Mouse (Mus musculus) adrenal gland, adult 18-20 months (tissue): Measurements from ENCODE around the gene Zfp786. TPM values are rescaled to one million over a fixed set of nuclear protein-coding genes. Genes with fewer than 3 reads are reported as not detected.
"Not testable (repeated sequence)": the region's sequence is repeated elsewhere in the genome, so short reads cannot be mapped to it uniquely, and the experiment has no call there.

Experiments
- DNase-seq, 2 experiments: peaks; one replicate each; pipeline ENCODE4 v3.0.0; 2021 to 2022; ENCODE audit warnings: low spot score in 2 of 2
- long read RNA-seq, 2 experiments: library from polyadenylated mRNA; stranded (forward); transcript quantifications; one replicate each; pipeline ENCODE4 v2.0.0; 2021
- total RNA-seq, 2 experiments: library from RNA; stranded (reverse); gene quantifications; 1 replicate in 1 of 2; 2 replicates in 1 of 2; pipeline ENCODE4 v1.2.3; 2021

Gene Zfp786
- total RNA-seq: 1 to 10 TPM in 1 of 2 experiments, under 1 TPM in 1; 0.77 to 1.7 TPM
- long read RNA-seq, experiment 1: 0 reads
- long read RNA-seq, experiment 2, transcript Zfp786-201 (4 exons, 3,191 nt): major isoform, 6 of 7 reads
- long read RNA-seq, experiment 2, partial matches to known transcripts: 0 of 7 reads
- long read RNA-seq, experiment 2, other reads (novel, unspliced or antisense): 0 of 7 reads

- DNase-seq: peak; percentile 95 to 96
Observed at GRCm38 (mm10) chr6:47830104-47831078, at the start of gene Zfp786. Gene Zfp786 (minus strand): TSS chr6:47830867.

- no peak for DNase-seq
Observed at GRCm38 (mm10) chr6:47880166-47880565, 49.5 kb upstream of the Zfp786 start.

GRCm38 (mm10) chr6:47879049-47879716, 48.5 kb upstream of the Zfp786 start:
- DNase-seq: no peak

GRCm38 (mm10) chr6:47878593-47878992, 47.9 kb upstream of the Zfp786 start:
- DNase-seq: no peak

- DNase-seq: peak; percentile 15 to 23
Observed at GRCm38 (mm10) chr6:47878133-47878514, 47.5 kb upstream of the Zfp786 start.

DNA sequence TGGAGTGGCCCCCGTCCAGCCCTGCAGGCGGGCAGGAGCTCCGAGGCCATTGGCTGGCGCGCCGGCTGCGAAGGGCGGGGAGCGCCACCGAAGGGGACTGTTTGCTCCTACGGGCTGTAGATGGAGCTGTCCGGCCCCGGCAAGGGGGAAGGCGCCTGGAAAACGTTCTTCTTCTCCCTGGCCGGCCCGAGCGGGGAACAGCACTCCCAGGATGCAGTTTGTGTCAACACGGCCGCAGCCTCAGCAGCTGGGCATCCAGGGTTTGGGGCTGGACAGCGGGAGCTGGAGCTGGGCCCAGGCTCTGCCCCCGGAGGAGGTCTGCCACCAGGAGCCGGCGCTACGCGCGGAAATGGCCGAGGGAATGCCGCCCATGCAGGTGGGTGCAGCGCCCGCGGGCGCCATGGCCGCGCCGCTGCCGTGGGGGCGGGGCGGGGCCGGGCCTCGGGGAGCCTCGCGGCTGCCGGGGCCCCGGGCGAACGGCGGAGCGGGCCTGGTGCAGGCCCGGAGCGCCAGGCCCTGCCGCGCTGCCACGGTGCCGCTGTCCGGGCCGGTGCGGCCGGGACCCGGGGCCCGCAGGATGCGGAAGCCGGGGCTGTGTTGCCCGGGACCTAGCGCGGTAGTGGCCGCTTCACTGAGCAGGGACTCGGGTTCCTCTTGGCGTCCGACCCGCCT, 46.9 kb upstream of the Zfp786 start:
- peak; percentile 87 to 90 for DNase-seq

GRCm38 (mm10) chr6:47877058-47877457, 46.4 kb upstream of the Zfp786 start, which contains the start of gene Zfp282:
Gene Zfp282 (plus strand): TSS chr6:47877204.
- no peak for DNase-seq

DNA sequence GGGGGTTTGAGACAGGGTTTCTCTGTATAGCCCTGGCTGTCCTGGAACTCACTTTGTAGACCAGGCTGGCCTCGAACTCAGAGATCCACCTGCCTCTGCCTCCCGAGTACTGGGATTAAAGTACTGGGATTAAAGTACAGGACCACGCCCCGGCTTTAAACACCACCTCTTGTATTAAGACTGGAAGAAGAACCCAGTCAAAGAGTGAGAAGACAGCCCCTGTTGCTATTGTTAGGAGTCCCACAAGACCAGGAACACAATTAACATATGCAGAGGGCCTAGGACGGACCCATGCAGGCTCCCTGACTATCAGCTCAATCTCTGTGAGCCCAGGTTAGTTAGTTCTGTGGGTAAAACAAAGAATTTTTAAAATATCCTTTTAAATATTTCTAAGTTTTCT, 41.6 kb upstream of the Zfp786 start:
- DNase-seq: no peak

- DNase-seq: not testable (repeated sequence)
Observed at GRCm38 (mm10) chr6:47857729-47858128, 27.1 kb upstream of the Zfp786 start.

- no peak for DNase-seq
Observed at GRCm38 (mm10) chr6:47857241-47857640, 26.6 kb upstream of the Zfp786 start.

- DNase-seq: no peak
Observed at GRCm38 (mm10) chr6:47845779-47846178, 15.1 kb upstream of the Zfp786 start.

GRCm38 (mm10) chr6:47842337-47842736, 11.7 kb upstream of the Zfp786 start:
- DNase-seq: no peak

- no peak for DNase-seq
Observed at GRCm38 (mm10) chr6:47841831-47842230, 11.2 kb upstream of the Zfp786 start.

- DNase-seq: no peak
Observed at GRCm38 (mm10) chr6:47841077-47841476, 10.4 kb upstream of the Zfp786 start.

GRCm38 (mm10) chr6:47837630-47838029, 7.0 kb upstream of the Zfp786 start:
- no peak for DNase-seq

- peak; percentile 58 to 66 for DNase-seq
Observed at GRCm38 (mm10) chr6:47835984-47836521, 5.4 kb upstream of the Zfp786 start.

GRCm38 (mm10) chr6:47835482-47835983, 4.9 kb upstream of the Zfp786 start, which contains the start of gene Zfp398:
Gene Zfp398 (plus strand): TSS chr6:47835661.
- DNase-seq: peak; percentile 99

GRCm38 (mm10) chr6:47832220-47832619, 1.6 kb upstream of the Zfp786 start:
- DNase-seq: peak in 1 of 2 experiments; percentile 23

GRCm38 (mm10) chr6:47828950-47829349, 1.7 kb downstream of the Zfp786 start:
- no peak for DNase-seq

GRCm38 (mm10) chr6:47827462-47827861, 3.2 kb downstream of the Zfp786 start:
- DNase-seq: no peak
